In genomic region chr7:79096492-79096891, GRCm38 (mm10) we compare ENCODE assay signal across 19 mouse cellular contexts. TPM values are rescaled to one million over a fixed set of nuclear protein-coding genes. Genes with fewer than 3 reads are reported as not detected.
"Had no signal": no experiment of that assay in that cellular context is flagged by ENCODE, and none has a peak within 500 bp of the region (broad histone marks: within the 10 kb centered on the region; RNA-seq: fewer than 3 reads in every experiment).

No protein-coding gene starts in this region.

- H3K9me3 ChIP-seq: limb, embryonic 10.5 days; lung, embryonic 15.5 days; megakaryocyte, embryonic 14.5 days; midbrain, embryonic 15.5 days; neural tube, embryonic 12.5 days had no signal

- H3K27me3 ChIP-seq: lung, embryonic 15.5 days; midbrain, embryonic 15.5 days; neural tube, embryonic 12.5 days had no signal

- H3K9ac ChIP-seq: liver, postnatal 0 days; lung, embryonic 15.5 days; midbrain, embryonic 15.5 days; neural tube, embryonic 12.5 days had no signal

- H3K4me1 ChIP-seq: limb, embryonic 10.5 days; lung, embryonic 15.5 days; megakaryocyte, embryonic 14.5 days; midbrain, embryonic 15.5 days; neural tube, embryonic 12.5 days had no signal

- H3K36me3 ChIP-seq: limb, embryonic 10.5 days; lung, embryonic 15.5 days; midbrain, embryonic 15.5 days; neural tube, embryonic 12.5 days had no signal

- H3K4me2 ChIP-seq: liver, embryonic 11.5 days; lung, embryonic 15.5 days; midbrain, embryonic 11.5 days; midbrain, embryonic 15.5 days; neural tube, embryonic 12.5 days had no signal

- DNase-seq: kidney, adult 11 months; kidney, adult 9 months; kidney, postnatal 36 days; liver, postnatal 0 days; lung, postnatal 14 days; retina, postnatal 1 day; right cerebral cortex, postnatal 14 days; thymus, postnatal 36 days had no signal

- ATAC-seq: liver, postnatal 0 days; midbrain, embryonic 15.5 days had no signal

- H3K4me3 ChIP-seq: limb, embryonic 10.5 days; lung, embryonic 15.5 days; megakaryocyte, embryonic 14.5 days; midbrain, embryonic 15.5 days; neural tube, embryonic 12.5 days had no signal

- H3K27ac ChIP-seq: kidney, postnatal 0 days; limb, embryonic 10.5 days; lung, embryonic 15.5 days; macrophage; midbrain, embryonic 15.5 days; neural tube, embryonic 12.5 days had no signal

RNA-seq across cellular contexts. Expression of gene Hapln3, which starts 34.3 kb away (rescaled TPM):
- total RNA-seq: monocyte, adult 5-6 weeks; neutrophil, adult 5-6 weeks had no signal
- polyA plus RNA-seq: liver, postnatal 0 days; macrophage had no signal

RNA-seq across cellular contexts. Expression of gene Acan, which starts 43.2 kb away (rescaled TPM):
- total RNA-seq: monocyte, adult 5-6 weeks; neutrophil, adult 5-6 weeks had no signal
- polyA plus RNA-seq: liver, postnatal 0 days; macrophage; midbrain, embryonic 11.5 days had no signal
